Mouse (Mus musculus) embryonic facial prominence, embryonic 14.5 days (tissue): ENCODE data around the gene Atf6. TPM values are rescaled to one million over a fixed set of nuclear protein-coding genes. Genes with fewer than 3 reads are reported as not detected.

ENCODE experiments used
- ATAC-seq: fragments of 200-750 bp; cut with Nextera tagmentation; 2 replicates; pipeline ENCODE4 v1.8.0; 2017; ENCODE audit warnings: low read depth, moderate number of reproducible peaks, moderate TSS enrichment
- DNase-seq: peaks from one replicate; pipeline ENCODE4 v3.0.0-alpha.2; 2015; ENCODE audit warnings: low spot score
- H3K27ac ChIP-seq: fragments of 300-500 bp; sonication (generic); replicated peaks from 2 replicates; pipeline ENCODE4 v1.5.1; 2014; ENCODE audit warnings: low read depth, mild to moderate bottlenecking, low read length, moderate library complexity
- H3K27me3 ChIP-seq: fragments of 300-500 bp; sonication (generic); replicated peaks from 2 replicates; pipeline ENCODE4 v1.6.1; 2014; ENCODE audit warnings: low read length; ENCODE audit not compliant: control insufficient read depth, insufficient read depth
- H3K36me3 ChIP-seq: fragments of 300-500 bp; sonication (generic); 2 replicates; pipeline ENCODE4 v1.6.1; 2014; ENCODE audit warnings: low read length, mixed read lengths; ENCODE audit not compliant: control insufficient read depth, insufficient read depth
- H3K4me1 ChIP-seq: fragments of 300-500 bp; sonication (generic); 2 replicates; pipeline ENCODE4 v1.6.1; 2014; ENCODE audit warnings: antibody characterized with exemption, low read length; ENCODE audit not compliant: control insufficient read depth, insufficient read depth
- H3K4me2 ChIP-seq: fragments of 300-500 bp; sonication (generic); 2 replicates; pipeline ENCODE4 v1.6.1; 2014; ENCODE audit warnings: low read depth, mild to moderate bottlenecking, low read length, moderate library complexity, mixed read lengths
- H3K4me3 ChIP-seq: fragments of 300-500 bp; sonication (generic); 2 replicates; pipeline ENCODE4 v1.5.1; 2014; ENCODE audit warnings: low read depth, mild to moderate bottlenecking, low read length
- H3K9ac ChIP-seq: fragments of 300-500 bp; sonication (generic); 2 replicates; pipeline ENCODE4 v1.6.1; 2014; ENCODE audit warnings: low read depth, mild to moderate bottlenecking, low read length, moderate library complexity, mixed read lengths
- H3K9me3 ChIP-seq: fragments of 300-500 bp; sonication (generic); 2 replicates; pipeline ENCODE4 v1.6.1; 2016; ENCODE audit warnings: low read length; ENCODE audit not compliant: control insufficient read depth
- WGBS: fragments of 180-500 bp; shearing (Covaris S2); extraction: QIAGEN DNeasy Blood & Tissue Kit; methylation state at CpG from one replicate; pipeline ENCODE4 v1.1.7; 2014; 5-methylcytosine and 5-hydroxymethylcytosine counted together
- polyA plus RNA-seq: library from polyadenylated mRNA; unstranded; fragments of >200 nt; fragmentation: Nextera tagmentation; extraction: Ambion mirVana; gene quantifications from 2 replicates; pipeline ENCODE4 v1.2.1, GENCODE M21; 2014

Atf6 gene
- polyA plus RNA-seq, 1 experiment from 2014 or later: 10.8 TPM

DNA sequence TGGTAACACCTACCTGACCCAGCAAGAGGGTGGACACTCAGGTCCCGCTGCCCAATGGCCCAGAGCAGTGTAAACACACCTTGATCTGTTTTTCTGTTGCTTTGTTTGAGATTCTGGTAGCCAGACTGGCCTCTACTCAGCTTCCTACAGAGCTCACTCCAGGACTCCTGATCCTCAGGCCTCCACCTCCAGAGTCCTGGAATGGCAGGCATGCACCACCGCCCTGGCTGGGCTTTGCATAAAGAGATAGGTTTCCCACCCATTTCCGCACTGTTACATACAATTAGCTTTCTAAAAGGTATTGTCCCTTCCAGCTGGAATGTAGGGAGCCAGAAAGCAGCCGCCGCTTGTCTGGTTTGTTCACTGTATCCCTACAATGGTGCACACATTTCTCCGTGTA lies 3.8 kb upstream of the Atf6 start:
- H3K27ac ChIP-seq: no peak overlapping the region
- no peak for ATAC-seq
- no peak overlapping the region for H3K4me3 ChIP-seq
- H3K9ac ChIP-seq: no peak overlapping the region
- peaks cover 40% of the 10 kb centered on the region for H3K36me3 ChIP-seq
- H3K27me3 ChIP-seq: no peaks in the 10 kb centered on the region
- H3K9me3 ChIP-seq: no peaks in the 10 kb centered on the region
- WGBS: 92% methylated on average over 6 of the region's 6 CpGs
- H3K4me1 ChIP-seq: 0 out of 2 replicates have a peak, but pooled peaks cover 4% of the 10 kb centered on the region
- no peak for DNase-seq
- H3K4me2 ChIP-seq: no peak overlapping the region

DNA sequence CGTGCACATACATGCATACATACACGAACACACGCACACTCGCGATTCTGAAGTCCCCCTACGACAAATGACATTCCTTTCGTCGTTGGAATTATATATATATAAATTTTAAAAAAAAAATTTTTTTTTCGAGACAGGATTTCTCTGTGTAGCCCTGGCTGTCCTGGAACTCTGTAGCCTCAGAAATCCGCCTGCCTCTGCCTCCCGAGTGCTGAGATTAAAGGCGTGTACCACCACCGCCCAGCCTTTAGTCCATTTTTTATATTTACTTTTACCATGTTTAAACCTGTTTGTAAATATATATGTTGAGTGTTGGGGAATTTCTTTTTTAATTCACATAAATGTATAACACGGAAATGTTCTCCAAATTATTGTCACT lies 1.3 kb upstream of the Atf6 start:
- Histone ChIP-seq H3K36me3 (peaks cover 18% of the 10 kb centered on the region), H3K27me3 (no peaks in the 10 kb centered on the region), H3K27ac (no peak overlapping the region), H3K4me1 (0 out of 2 replicates have a peak, but pooled peaks cover 4% of the 10 kb centered on the region), H3K9me3 (no peaks in the 10 kb centered on the region), H3K9ac (peak overlapping the region; percentile 79), H3K4me3 (peak overlapping the region; percentile 84), H3K4me2 (peak overlapping the region; percentile 78)
- ATAC-seq: no peak
- DNase-seq: no peak
- WGBS: 17% methylated on average over 14 of the region's 14 CpGs

DNA sequence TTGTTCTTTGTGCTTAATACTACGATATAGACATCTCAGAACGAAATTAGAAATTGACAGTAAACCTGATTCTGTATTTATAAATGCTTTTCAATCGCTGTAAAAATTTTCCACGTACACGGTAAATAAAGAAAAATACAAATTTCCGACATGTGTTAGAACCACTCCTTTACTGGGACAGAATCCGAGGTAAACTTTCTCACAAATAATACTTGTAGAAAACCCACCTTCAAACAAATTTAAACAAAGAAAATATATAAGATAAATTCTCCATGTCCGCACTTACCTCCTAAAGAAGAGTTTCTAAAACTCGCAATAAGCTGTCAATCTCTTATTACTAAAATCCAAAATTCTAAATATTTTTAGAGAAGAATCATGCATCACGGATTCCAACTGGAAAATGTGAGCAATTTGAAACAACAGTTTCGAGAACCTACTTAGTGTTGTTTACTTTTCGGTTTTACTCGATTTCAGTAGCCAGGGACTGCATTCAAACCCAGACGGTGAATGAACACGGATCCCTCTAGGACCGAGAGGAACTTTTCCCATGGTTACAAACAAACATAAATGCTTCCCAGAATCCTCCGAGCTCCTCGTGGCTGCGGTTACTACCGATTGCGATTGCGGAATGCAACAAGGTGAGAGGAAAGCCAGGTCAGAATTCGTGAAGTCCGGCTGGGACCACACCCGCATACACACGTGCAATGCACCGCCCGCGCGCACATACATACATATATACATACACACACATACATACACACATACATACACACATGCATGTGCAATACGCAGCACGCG lies 735 bp upstream of the Atf6 start:
- peaks cover 13% of the 10 kb centered on the region for H3K36me3 ChIP-seq
- ATAC-seq: peak; percentile 90
- H3K9me3 ChIP-seq: no peaks in the 10 kb centered on the region
- H3K4me2 ChIP-seq: peak overlapping the region; percentile 78
- peak overlapping the region; percentile 57 for H3K27ac ChIP-seq
- H3K27me3 ChIP-seq: no peaks in the 10 kb centered on the region
- H3K4me3 ChIP-seq: peak overlapping the region; percentile 84
- WGBS: under 1% methylated on average over 33 of the region's 33 CpGs
- peak; percentile 95 for DNase-seq
- H3K4me1 ChIP-seq: 0 out of 2 replicates have a peak, but pooled peaks cover 4% of the 10 kb centered on the region
- peak overlapping the region; percentile 79 for H3K9ac ChIP-seq

- peak; percentile 34 for DNase-seq
- H3K4me3 ChIP-seq: peak overlapping the region; percentile 84
- no peaks in the 10 kb centered on the region for H3K9me3 ChIP-seq
- no peaks in the 10 kb centered on the region for H3K27me3 ChIP-seq
- peak; percentile 44 for ATAC-seq
- H3K4me2 ChIP-seq: peak overlapping the region; percentile 78
- peak overlapping the region; percentile 77 for H3K27ac ChIP-seq
- WGBS: 4% methylated on average over 28 of the region's 30 CpGs
- 0 out of 2 replicates have a peak, but pooled peaks cover 4% of the 10 kb centered on the region for H3K4me1 ChIP-seq
- peaks cover 9% of the 10 kb centered on the region for H3K36me3 ChIP-seq
- H3K9ac ChIP-seq: peak overlapping the region; percentile 79
These were observed 430 bp downstream of the Atf6 start for GRCm38 (mm10) chr1:170866992-170867690.

- DNase-seq: no peak
These were observed 2.2 kb downstream of the Atf6 start for GRCm38 (mm10) chr1:170865406-170865805.

DNA sequence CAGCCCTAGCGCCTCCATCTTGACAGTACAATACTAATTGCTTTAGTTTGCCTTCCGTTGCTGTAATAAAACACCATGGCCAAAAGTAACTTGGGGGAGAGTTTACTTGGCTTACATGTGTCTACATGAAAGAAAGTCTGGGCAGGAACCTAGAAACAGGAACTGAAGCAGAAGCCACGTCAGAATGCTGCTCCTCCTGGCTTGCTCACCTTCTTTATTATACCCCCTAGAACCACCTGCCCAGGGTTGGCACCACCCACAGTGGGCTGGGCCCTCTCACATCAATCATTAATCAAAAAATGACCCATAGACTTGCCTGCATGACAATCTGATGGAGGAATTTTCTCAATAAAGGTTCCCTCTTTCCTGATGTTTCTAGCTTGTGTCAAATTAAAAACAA lies 2.8 kb downstream of the Atf6 start:
- 85% methylated on average over 3 of the region's 3 CpGs for WGBS
- no peak overlapping the region for H3K4me2 ChIP-seq

More at GRCm38 (mm10) chr1:170865406-170865805, 2.2 kb downstream of the Atf6 start:
- Histone ChIP-seq H3K4me2 (no peak overlapping the region), H3K36me3 (no peaks in the 10 kb centered on the region), H3K9me3 (no peaks in the 10 kb centered on the region), H3K4me1 (0 out of 2 replicates have a peak, but pooled peaks cover 4% of the 10 kb centered on the region), H3K4me3 (no peak overlapping the region), H3K27ac (no peak overlapping the region), H3K27me3 (no peaks in the 10 kb centered on the region), H3K9ac (no peak overlapping the region)
- 82% methylated on average over 5 of the region's 5 CpGs for WGBS
- no peak for ATAC-seq

DNA sequence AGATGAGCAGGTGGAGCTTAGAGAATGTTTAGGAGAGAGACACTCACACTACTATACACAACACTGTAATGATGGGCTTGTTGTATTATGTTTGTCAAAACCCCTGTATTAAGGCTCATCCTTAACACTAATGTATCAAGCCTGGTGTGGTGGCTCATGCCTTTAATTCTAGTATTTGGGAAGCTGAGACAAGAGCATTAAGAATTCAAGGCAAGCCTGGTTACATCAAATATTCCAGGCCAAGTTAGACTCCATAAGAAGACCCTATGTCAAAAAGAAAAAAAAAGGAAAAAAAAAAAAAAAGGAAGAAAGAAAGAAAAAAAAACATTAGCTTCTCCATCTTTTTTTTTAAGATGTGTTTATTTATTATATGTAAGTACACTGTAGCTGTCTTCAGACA lies 3.3 kb downstream of the Atf6 start:
- H3K9me3 ChIP-seq: no peaks in the 10 kb centered on the region
- H3K27ac ChIP-seq: no peak overlapping the region
- ATAC-seq (no peak), DNase-seq (no peak)
- H3K27me3 ChIP-seq: no peaks in the 10 kb centered on the region
- no peak overlapping the region for H3K4me3 ChIP-seq
- H3K9ac ChIP-seq: no peak overlapping the region
- no peaks in the 10 kb centered on the region for H3K36me3 ChIP-seq
- H3K4me1 ChIP-seq: 0 out of 2 replicates have a peak, but pooled peaks cover 4% of the 10 kb centered on the region
- no peak overlapping the region for H3K4me2 ChIP-seq

More for the DNA sequence above, 2.8 kb downstream of the Atf6 start:
- no peaks in the 10 kb centered on the region for H3K9me3 ChIP-seq
- no peak for DNase-seq
- H3K36me3 ChIP-seq: no peaks in the 10 kb centered on the region
- no peak for ATAC-seq
- no peak overlapping the region for H3K4me3 ChIP-seq
- H3K27me3 ChIP-seq: no peaks in the 10 kb centered on the region
- H3K4me1 ChIP-seq: 0 out of 2 replicates have a peak, but pooled peaks cover 4% of the 10 kb centered on the region
- H3K9ac ChIP-seq: no peak overlapping the region
- no peak overlapping the region for H3K27ac ChIP-seq

- no peak overlapping the region for H3K9ac ChIP-seq
- H3K36me3 ChIP-seq: no peaks in the 10 kb centered on the region
- no peaks in the 10 kb centered on the region for H3K9me3 ChIP-seq
- H3K4me3 ChIP-seq: no peak overlapping the region
- ATAC-seq (no peak), DNase-seq (no peak)
- 61% methylated on average over 4 of the region's 4 CpGs for WGBS
- 0 out of 2 replicates have a peak, but pooled peaks cover 4% of the 10 kb centered on the region for H3K4me1 ChIP-seq
- H3K4me2 ChIP-seq: no peak overlapping the region
- H3K27me3 ChIP-seq: no peaks in the 10 kb centered on the region
- H3K27ac ChIP-seq: no peak overlapping the region
These were observed 4.5 kb downstream of the Atf6 start for GRCm38 (mm10) chr1:170863033-170863432.
